ENCODE assay signal across 12 mouse cellular contexts in genomic region chr2:115775488-115776217, GRCm38 (mm10).
DNase-seq lines count a peak whose midpoint lies in the region; ATAC-seq and TF ChIP-seq lines count a peak whose summit lies in the region.
"Had no signal": no experiment of that assay in that cellular context is flagged by ENCODE, and none has a peak within 500 bp of the region (broad histone marks: within the 10 kb centered on the region; RNA-seq: fewer than 3 reads in every experiment).

No protein-coding gene starts in this region.

- H3K27me3 ChIP-seq in lung, embryonic 16.5 days (ENCODE audit: control insufficient read depth, insufficient read depth, low read depth, low read length), result no peaks in the 10 kb centered on the region
- H3K27me3 ChIP-seq in stomach, embryonic 15.5 days (replicated peaks), result no peaks in the 10 kb centered on the region
- no peaks in the 10 kb centered on the region for H3K27me3 ChIP-seq in midbrain, postnatal 0 days (ENCODE audit: insufficient read depth, low read length)
- H3K27me3 ChIP-seq: midbrain, embryonic 13.5 days had no signal

- H3K4me2 ChIP-seq in lung, embryonic 16.5 days (ENCODE audit: low read depth, low read length), result no peak overlapping the region
- H3K4me2 ChIP-seq in stomach, embryonic 15.5 days, result no peak overlapping the region; the same call in 1 of the 2 replicates
- no peak overlapping the region for H3K4me2 ChIP-seq in midbrain, postnatal 0 days (ENCODE audit: low read depth, low read length, poor library complexity, severe bottlenecking)
- H3K4me2 ChIP-seq: liver, embryonic 11.5 days; midbrain, embryonic 13.5 days had no signal

- no peaks in the 10 kb centered on the region for H3K9me3 ChIP-seq in lung, embryonic 16.5 days (ENCODE audit: control insufficient read depth, low read length)
- H3K9me3 ChIP-seq in stomach, embryonic 15.5 days, result no peaks in the 10 kb centered on the region
- no peaks in the 10 kb centered on the region for H3K9me3 ChIP-seq in midbrain, postnatal 0 days (ENCODE audit: low read length)
- H3K9me3 ChIP-seq: midbrain, embryonic 13.5 days had no signal

- no peaks in the 10 kb centered on the region for H3K36me3 ChIP-seq in lung, embryonic 16.5 days (ENCODE audit: control insufficient read depth, insufficient read depth, low read length)
- H3K36me3 ChIP-seq in stomach, embryonic 15.5 days, result no peaks in the 10 kb centered on the region
- H3K36me3 ChIP-seq in midbrain, postnatal 0 days (ENCODE audit: insufficient read depth, low read length), result no peaks in the 10 kb centered on the region

- TF ChIP-seq CTCF in midbrain, postnatal 0 days (IDR thresholded peaks at IDR 0.05), result no peak

- H3K9ac ChIP-seq in lung, embryonic 16.5 days (ENCODE audit: low read length), result no peak overlapping the region
- H3K9ac ChIP-seq in stomach, embryonic 15.5 days, result no peak overlapping the region
- no peak overlapping the region for H3K9ac ChIP-seq in midbrain, postnatal 0 days (replicated peaks; ENCODE audit: low read length, poor library complexity, severe bottlenecking)
- H3K9ac ChIP-seq: midbrain, embryonic 13.5 days had no signal

- ATAC-seq in lung, embryonic 16.5 days (ENCODE audit: low read depth), result peak; percentile 45; the same call in 1 of the 2 replicates
- ATAC-seq in stomach, embryonic 15.5 days (ENCODE audit: insufficient read depth, low FRiP score, low read depth), result no peak
- no peak for ATAC-seq in midbrain, postnatal 0 days (ENCODE audit: low FRiP score)
- ATAC-seq: midbrain, embryonic 13.5 days had no signal

- DNase-seq in adrenal gland, adult 2 months, result peak; percentile 35
- no peak for DNase-seq in adrenal gland, postnatal 36 days
- DNase-seq in lung, adult 18-20 months, result no peak
- DNase-seq in kidney, postnatal 10 days, result peak; percentile 65
- no peak for DNase-seq in cerebellum, postnatal 10 days
- DNase-seq in midbrain, postnatal 0 days (ENCODE audit: low spot score), result no peak
- DNase-seq: cerebellum, adult 9-10 months; thymus, postnatal 14 days had no signal

- WGBS in lung, embryonic 16.5 days, result 41% methylated on average over 8 of the region's 8 CpGs
- 23% methylated on average over 8 of the region's 8 CpGs for WGBS in stomach, embryonic 15.5 days
- 79% methylated on average over 8 of the region's 8 CpGs for WGBS in midbrain, postnatal 0 days

- H3K27ac ChIP-seq in lung, embryonic 16.5 days (ENCODE audit: low read length), result peak overlapping the region; percentile 35; the same call in 1 of the 2 replicates
- peak overlapping the region; percentile 86 for H3K27ac ChIP-seq in stomach, embryonic 15.5 days
- H3K27ac ChIP-seq in midbrain, postnatal 0 days (ENCODE audit: low read depth, low read length), result no peak overlapping the region
- H3K27ac ChIP-seq: midbrain, embryonic 13.5 days had no signal

- H3K4me3 ChIP-seq in lung, embryonic 16.5 days (ENCODE audit: low read length), result no peak overlapping the region
- no peak overlapping the region for H3K4me3 ChIP-seq in stomach, embryonic 15.5 days (replicated peaks)
- H3K4me3 ChIP-seq in midbrain, postnatal 0 days (ENCODE audit: low read depth, low read length), result no peak overlapping the region
- H3K4me3 ChIP-seq: midbrain, embryonic 13.5 days had no signal

- peaks cover 29% of the 10 kb centered on the region for H3K4me1 ChIP-seq in lung, embryonic 16.5 days (replicated peaks; ENCODE audit: control insufficient read depth, insufficient read depth, low read length)
- peaks cover 17% of the 10 kb centered on the region for H3K4me1 ChIP-seq in stomach, embryonic 15.5 days
- no peaks in the 10 kb centered on the region for H3K4me1 ChIP-seq in midbrain, postnatal 0 days (ENCODE audit: insufficient read depth, low read length)
- H3K4me1 ChIP-seq: midbrain, embryonic 13.5 days had no signal

Comparison
In these comparisons a context has a peak if more than half of its experiments do, and no peak if none do; other contexts are left out.
1. DNase-seq: peak in adrenal gland, adult 2 months (single experiment) and kidney, postnatal 10 days (single experiment); none in adrenal gland, postnatal 36 days (0 of 2), lung, adult 18-20 months (0 of 2), cerebellum, postnatal 10 days (0 of 2) and midbrain, postnatal 0 days (single experiment).